Mouse (Mus musculus) heart, embryonic 13.5 days (tissue): ENCODE data around the gene Klk1b4. TPM values are rescaled to one million over a fixed set of nuclear protein-coding genes. Genes with fewer than 3 reads are reported as not detected.
A peak's percentile ranks its signal among the peaks of the same experiment; 100 is the strongest.
"Not testable (repeated sequence)": the region's sequence is repeated elsewhere in the genome, so short reads cannot be mapped to it uniquely, and the experiment has no call there.

Source experiments
- ATAC-seq: fragments of 200-750 bp; cut with Nextera tagmentation; 2 replicates; pipeline ENCODE4 v1.8.0; 2017; ENCODE audit warnings: moderate TSS enrichment; ENCODE audit not compliant: insufficient number of reproducible peaks, low FRiP score, low TSS enrichment; ENCODE audit errors: extremely low read depth
- H3K27ac ChIP-seq: fragments of 300-500 bp; sonication (generic); replicated peaks from 2 replicates; pipeline ENCODE4 v1.5.1; 2015; ENCODE audit warnings: moderate library complexity, mild to moderate bottlenecking, inconsistent platforms
- H3K27me3 ChIP-seq: fragments of 300-500 bp; sonication (generic); replicated peaks from 2 replicates; pipeline ENCODE4 v1.6.1; 2015; ENCODE audit warnings: mild to moderate bottlenecking, inconsistent platforms
- H3K36me3 ChIP-seq: fragments of 300-500 bp; sonication (generic); 2 replicates; pipeline ENCODE4 v1.6.1; 2015; ENCODE audit warnings: mild to moderate bottlenecking, inconsistent platforms
- H3K4me1 ChIP-seq: fragments of 300-500 bp; sonication (generic); 2 replicates; pipeline ENCODE4 v1.6.1; 2015; ENCODE audit warnings: inconsistent platforms
- H3K4me2 ChIP-seq: fragments of 300-500 bp; sonication (generic); 2 replicates; pipeline ENCODE4 v1.6.1; 2015; ENCODE audit warnings: inconsistent platforms, mild to moderate bottlenecking, moderate library complexity
- H3K4me3 ChIP-seq: fragments of 300-500 bp; sonication (generic); 2 replicates; pipeline ENCODE4 v1.5.1; 2015; ENCODE audit warnings: moderate library complexity, mild to moderate bottlenecking, inconsistent platforms
- H3K9ac ChIP-seq: fragments of 300-500 bp; sonication (generic); 2 replicates; pipeline ENCODE4 v1.6.1; 2015; ENCODE audit warnings: inconsistent platforms, mild to moderate bottlenecking, moderate library complexity
- H3K9me3 ChIP-seq: fragments of 300-500 bp; sonication (generic); 2 replicates; pipeline ENCODE4 v1.6.1; 2016; ENCODE audit warnings: inconsistent platforms
- WGBS: fragments of 180-500 bp; shearing (Covaris S2); methylation state at CpG from one replicate; pipeline ENCODE4 v1.1.7; 2015; ENCODE audit warnings: mixed read lengths; 5-methylcytosine and 5-hydroxymethylcytosine counted together
- polyA plus RNA-seq: library from polyadenylated mRNA; unstranded; fragments of >200 nt; fragmentation: Nextera tagmentation; extraction: Ambion mirVana; gene quantifications from 2 replicates; pipeline ENCODE4 v1.2.1, GENCODE M21; 2015

Klk1b4 gene
- polyA plus RNA-seq: not detected in 2 replicates

DNA sequence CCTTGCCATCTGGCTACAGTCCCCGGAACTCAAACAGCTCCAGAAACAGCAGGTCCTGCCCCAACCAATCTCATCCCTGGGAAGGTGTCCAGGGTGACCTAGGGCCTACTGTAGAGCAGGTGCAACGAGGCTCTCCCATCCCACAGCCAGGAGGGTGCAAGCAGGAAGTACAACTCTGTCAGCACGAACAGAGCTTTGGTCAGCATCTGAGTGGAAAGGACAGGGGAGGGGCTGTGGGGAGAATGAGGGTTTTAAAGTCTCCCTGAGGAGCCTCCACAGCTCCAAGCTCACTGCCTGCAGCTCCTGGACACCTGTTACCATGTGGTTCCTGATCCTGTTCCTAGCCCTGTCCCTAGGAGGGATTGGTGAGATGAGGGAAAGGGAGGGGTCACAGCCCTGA, at the start of gene Klk1b4:
Gene Klk1b4, plus strand, starts transcription at position 301 of the 400 bp plus-strand sequence.
- H3K4me3 ChIP-seq, H3K9me3 ChIP-seq, ATAC-seq, H3K27me3 ChIP-seq, H3K4me2 ChIP-seq, H3K4me1 ChIP-seq, H3K27ac ChIP-seq, H3K36me3 ChIP-seq, H3K9ac ChIP-seq: not testable (repeated sequence)
- 38% methylated on average over 3 of the region's 3 CpGs for WGBS

DNA sequence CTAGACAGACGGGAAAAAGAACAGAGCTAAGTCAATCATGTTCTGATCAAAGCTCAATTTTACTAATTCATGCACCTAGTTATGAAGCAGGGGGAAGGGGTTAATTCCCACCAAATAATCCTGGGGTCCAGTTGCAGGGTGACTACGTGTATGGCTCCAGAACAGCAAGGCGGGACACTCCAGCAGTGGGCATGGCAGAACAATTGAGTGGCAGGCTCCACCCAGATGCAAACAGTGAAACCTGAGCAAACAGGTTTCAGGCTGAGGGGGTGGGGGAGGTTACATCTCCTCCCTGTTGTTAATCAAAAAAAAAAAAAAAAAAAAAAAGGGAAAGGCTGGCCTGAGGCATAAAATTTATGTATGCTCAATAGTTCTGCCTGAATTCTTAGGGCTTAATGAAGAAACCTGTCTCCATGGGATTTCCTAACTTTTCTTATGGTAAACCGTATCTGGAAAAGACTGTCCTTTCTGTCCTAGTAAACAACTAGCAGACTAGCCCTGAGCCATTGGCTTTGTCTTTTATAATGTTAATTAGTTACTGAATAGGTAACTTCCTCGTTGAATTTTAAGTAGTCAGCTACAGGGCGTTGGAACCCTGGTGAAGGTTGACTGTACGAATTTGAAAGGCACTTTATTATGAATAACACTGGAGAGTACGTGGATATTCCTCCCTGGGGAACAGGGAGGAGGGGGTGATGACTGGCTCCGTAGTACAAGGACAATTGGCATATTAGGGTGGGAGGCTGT, 27.8 kb upstream of the Klk1b4 start:
- WGBS: 69% methylated on average over 9 of the region's 9 CpGs
- no peaks in the 10 kb centered on the region for H3K36me3 ChIP-seq

GRCm38 (mm10) chr7:44186516-44186915, 20.7 kb upstream of the Klk1b4 start:
- not testable (repeated sequence) for H3K27ac ChIP-seq, H3K27me3 ChIP-seq, H3K4me3 ChIP-seq, H3K9ac ChIP-seq, ATAC-seq, H3K4me1 ChIP-seq, H3K36me3 ChIP-seq, H3K9me3 ChIP-seq, H3K4me2 ChIP-seq
- WGBS: 63% methylated on average over 8 of the region's 8 CpGs

More for the DNA sequence above, 27.8 kb upstream of the Klk1b4 start:
- Histone ChIP-seq H3K9me3 (no peaks in the 10 kb centered on the region; the same call in 1 of the 2 replicates), H3K4me1 (no peaks in the 10 kb centered on the region), H3K9ac (no peak overlapping the region), H3K27me3 (no peaks in the 10 kb centered on the region), H3K4me2 (no peak overlapping the region), H3K27ac (no peak overlapping the region), H3K4me3 (no peak overlapping the region)
- no peak for ATAC-seq

GRCm38 (mm10) chr7:44187936-44188335, 19.3 kb upstream of the Klk1b4 start, which contains the start of gene Klk1b24:
Gene Klk1b24 (plus strand): TSS chr7:44188236.
- not testable (repeated sequence) for ATAC-seq, H3K4me1 ChIP-seq, H3K27me3 ChIP-seq, H3K4me2 ChIP-seq, H3K9ac ChIP-seq, H3K9me3 ChIP-seq, H3K36me3 ChIP-seq, H3K4me3 ChIP-seq, H3K27ac ChIP-seq

DNA sequence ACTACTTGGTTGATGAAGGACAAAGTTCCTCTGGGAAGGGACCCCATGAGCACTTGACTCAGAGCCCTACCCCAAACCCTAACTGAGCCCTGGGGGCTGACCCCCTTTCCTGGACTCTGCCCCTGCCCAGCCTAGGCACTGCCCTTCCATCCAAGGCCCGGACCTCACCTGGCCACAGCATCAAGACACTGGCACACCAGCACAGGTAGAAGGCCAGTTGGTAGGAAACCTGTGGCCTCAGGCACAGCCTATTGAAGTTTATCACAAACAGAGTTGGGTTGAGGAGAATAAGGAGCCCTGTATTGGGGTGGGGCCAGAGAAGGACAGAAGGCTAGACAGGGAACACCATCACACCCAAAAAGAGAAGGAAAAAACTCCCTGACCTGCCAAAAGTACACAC, 13.8 kb upstream of the Klk1b4 start:
- not testable (repeated sequence) for H3K36me3 ChIP-seq, ATAC-seq, H3K27me3 ChIP-seq, H3K4me3 ChIP-seq, H3K9me3 ChIP-seq, H3K27ac ChIP-seq, H3K4me1 ChIP-seq, H3K4me2 ChIP-seq, H3K9ac ChIP-seq
- WGBS: 81% methylated on average over 1 of the region's 1 CpGs

GRCm38 (mm10) chr7:44197891-44198290, 9.3 kb upstream of the Klk1b4 start, which contains the start of gene Klk1b3:
Gene Klk1b3 (plus strand): TSS chr7:44198191.
- no peaks in the 10 kb centered on the region for H3K4me1 ChIP-seq
- H3K9ac ChIP-seq: no peak within 1 kb of the TSS
- H3K36me3 ChIP-seq: no peaks in the 10 kb centered on the region
- ATAC-seq: no peak
- H3K4me2 ChIP-seq: no peak within 1 kb of the TSS
- H3K9me3 ChIP-seq: no peaks in the 10 kb centered on the region
- no peak within 1 kb of the TSS for H3K27ac ChIP-seq
- H3K27me3 ChIP-seq: no peaks in the 10 kb centered on the region
- H3K4me3 ChIP-seq: no peak within 1 kb of the TSS
- 58% methylated on average over 3 of the region's 3 CpGs for WGBS

GRCm38 (mm10) chr7:44208307-44208706, 1.1 kb downstream of the Klk1b4 start:
- H3K4me1 ChIP-seq: no peaks in the 10 kb centered on the region
- 63% methylated on average over 3 of the region's 3 CpGs for WGBS
- no peak overlapping the region for H3K27ac ChIP-seq
- H3K36me3 ChIP-seq: no peaks in the 10 kb centered on the region
- no peak overlapping the region for H3K9ac ChIP-seq
- H3K4me3 ChIP-seq: no peak overlapping the region
- H3K4me2 ChIP-seq: no peak overlapping the region
- no peak for ATAC-seq
- no peaks in the 10 kb centered on the region for H3K9me3 ChIP-seq
- 0 out of 2 replicates have a peak, but pooled peaks cover 3% of the 10 kb centered on the region for H3K27me3 ChIP-seq

DNA sequence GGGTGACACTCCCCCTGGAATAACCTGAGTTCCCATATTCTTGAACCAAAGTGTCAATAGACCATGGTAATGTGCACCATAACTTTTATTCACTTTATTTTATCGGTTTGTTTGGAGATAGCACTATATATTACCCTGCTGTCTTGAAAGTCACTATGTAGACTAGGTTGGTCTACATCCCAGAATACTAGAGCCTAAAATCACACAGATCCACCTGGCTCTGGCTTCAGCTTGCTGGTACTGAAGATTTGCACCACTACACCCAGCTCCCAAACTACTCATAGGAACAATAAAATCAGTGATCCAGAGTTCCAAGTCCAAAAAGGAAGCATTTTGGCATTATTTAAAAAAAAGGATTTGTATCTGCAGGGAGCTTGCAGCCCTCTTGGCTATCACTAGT, 8.4 kb downstream of the Klk1b4 start, which contains the start of gene Klk1b5:
Gene Klk1b5, plus strand, starts transcription at position 301 of the 400 bp plus-strand sequence.
- Histone ChIP-seq H3K9ac (no peak within 1 kb of the TSS), H3K4me3 (no peak within 1 kb of the TSS), H3K9me3 (no peaks in the 10 kb centered on the region), H3K27ac (no peak within 1 kb of the TSS), H3K27me3 (peaks cover 6% of the 10 kb centered on the region; the same call in 1 of the 2 replicates), H3K4me1 (no peaks in the 10 kb centered on the region), H3K4me2 (no peak within 1 kb of the TSS), H3K36me3 (no peaks in the 10 kb centered on the region)
- ATAC-seq: no peak
- 74% methylated on average over 1 of the region's 1 CpGs for WGBS

- not testable (repeated sequence) for H3K4me1 ChIP-seq, H3K4me3 ChIP-seq, H3K4me2 ChIP-seq, H3K9ac ChIP-seq, H3K9me3 ChIP-seq, H3K36me3 ChIP-seq, H3K27ac ChIP-seq, ATAC-seq, H3K27me3 ChIP-seq
- 45% methylated on average over 8 of the region's 10 CpGs for WGBS
Measured at GRCm38 (mm10) chr7:44221601-44222000, 14.4 kb downstream of the Klk1b4 start.

DNA sequence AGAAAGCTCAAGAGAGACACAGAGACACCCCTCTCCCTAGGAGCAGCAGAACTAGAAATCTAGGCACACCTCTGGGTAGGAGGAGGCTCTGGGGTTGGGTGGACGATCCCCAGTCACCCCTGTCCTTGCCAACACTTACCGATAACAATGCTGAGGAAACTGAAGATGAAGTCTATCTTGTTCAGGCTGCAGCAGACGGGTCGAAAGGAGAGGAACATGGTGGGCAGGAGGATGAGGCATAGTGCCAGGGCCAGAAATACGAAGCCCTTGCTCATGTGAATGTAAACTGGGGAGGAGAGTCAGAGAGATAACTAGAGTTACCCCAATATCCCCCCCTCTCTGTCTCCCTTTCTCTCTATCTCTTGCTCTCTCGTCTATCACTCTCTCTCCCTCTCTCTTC, 15.1 kb downstream of the Klk1b4 start:
- not testable (repeated sequence) for H3K4me3 ChIP-seq, H3K9me3 ChIP-seq, H3K27me3 ChIP-seq, H3K9ac ChIP-seq, H3K27ac ChIP-seq, H3K4me1 ChIP-seq, H3K36me3 ChIP-seq, ATAC-seq, H3K4me2 ChIP-seq
- WGBS: 56% methylated on average over 6 of the region's 6 CpGs

- Histone ChIP-seq H3K36me3 (no peaks in the 10 kb centered on the region), H3K4me2 (no peak within 1 kb of the TSS), H3K4me1 (no peaks in the 10 kb centered on the region), H3K9me3 (no peaks in the 10 kb centered on the region), H3K4me3 (no peak within 1 kb of the TSS), H3K9ac (no peak within 1 kb of the TSS), H3K27me3 (peaks cover 6% of the 10 kb centered on the region; the same call in 1 of the 2 replicates), H3K27ac (no peak within 1 kb of the TSS)
- ATAC-seq: no peak
- 24% methylated on average over 1 of the region's 1 CpGs for WGBS
Measured at GRCm38 (mm10) chr7:44225076-44225475, 17.8 kb downstream of the Klk1b4 start, which contains the start of gene Klk1. Gene Klk1 (plus strand): TSS chr7:44225360.

- Histone ChIP-seq H3K4me3 (no peak within 1 kb of the TSS), H3K27me3 (no peaks in the 10 kb centered on the region), H3K27ac (no peak within 1 kb of the TSS), H3K4me2 (no peak within 1 kb of the TSS), H3K36me3 (no peaks in the 10 kb centered on the region), H3K4me1 (no peaks in the 10 kb centered on the region), H3K9ac (no peak within 1 kb of the TSS), H3K9me3 (no peaks in the 10 kb centered on the region)
- ATAC-seq: 0 out of 2 replicates have a peak, but pooled peaks have one; percentile 31
- WGBS: 57% methylated on average over 3 of the region's 3 CpGs
Measured at GRCm38 (mm10) chr7:44235909-44236308, 28.7 kb downstream of the Klk1b4 start, which contains the start of gene Gm36864. Gene Gm36864 (plus strand): TSS chr7:44236177.
